Mouse (Mus musculus): Measurements from ENCODE around the gene Runx2. TPM values are rescaled to one million over a fixed set of nuclear protein-coding genes. Genes with fewer than 3 reads are reported as not detected.

Runx2 gene
- polyA plus RNA-seq, 1 experiment from 2014 or later = 0.52 TPM

- Histone ChIP-seq H3K9ac (no peak overlapping the region), H3K36me3 (peaks cover 7% of the 10 kb centered on the region; the same call in 1 of the 2 replicates), H3K4me2 (replicated peaks) (no peak overlapping the region), H3K27me3 (replicated peaks) (no peaks in the 10 kb centered on the region), H3K27ac (no peak overlapping the region), H3K4me3 (no peak overlapping the region), H3K4me1 (no peaks in the 10 kb centered on the region), H3K9me3 (no peaks in the 10 kb centered on the region)
- ATAC-seq (ENCODE audit: low FRiP score, low read depth) = no peak
- WGBS = 94% methylated on average over 12 of the region's 12 CpGs
Measured at GRCm38 (mm10) chr17:44792218-44792917, 22.2 kb downstream of the Runx2 start.

- Histone ChIP-seq H3K36me3 (peaks cover 7% of the 10 kb centered on the region; the same call in 1 of the 2 replicates), H3K27ac (no peak overlapping the region), H3K9me3 (no peaks in the 10 kb centered on the region), H3K4me2 (replicated peaks) (no peak overlapping the region), H3K9ac (no peak overlapping the region), H3K27me3 (replicated peaks) (no peaks in the 10 kb centered on the region), H3K4me3 (no peak overlapping the region), H3K4me1 (no peaks in the 10 kb centered on the region)
- 75% methylated on average over 5 of the region's 5 CpGs for WGBS
- ATAC-seq (ENCODE audit: low FRiP score, low read depth) = no peak
Measured at GRCm38 (mm10) chr17:44788982-44789747, 25.4 kb downstream of the Runx2 start.

GRCm38 (mm10) chr17:44783143-44783542 lies 31.5 kb downstream of the Runx2 start:
- Histone ChIP-seq H3K9ac (no peak overlapping the region), H3K9me3 (no peaks in the 10 kb centered on the region), H3K4me2 (replicated peaks) (no peak overlapping the region), H3K27me3 (replicated peaks) (no peaks in the 10 kb centered on the region), H3K4me3 (no peak overlapping the region), H3K36me3 (no peaks in the 10 kb centered on the region), H3K4me1 (no peaks in the 10 kb centered on the region), H3K27ac (no peak overlapping the region)
- 82% methylated on average over 2 of the region's 2 CpGs for WGBS
- ATAC-seq (ENCODE audit: low FRiP score, low read depth) = no peak

GRCm38 (mm10) chr17:44782366-44782765 lies 32.2 kb downstream of the Runx2 start:
- H3K27me3 ChIP-seq (replicated peaks) = no peaks in the 10 kb centered on the region
- H3K4me1 ChIP-seq = no peaks in the 10 kb centered on the region
- no peak overlapping the region for H3K27ac ChIP-seq
- WGBS = 89% methylated on average over 4 of the region's 4 CpGs
- no peak overlapping the region for H3K4me2 ChIP-seq (replicated peaks)
- no peak for ATAC-seq (ENCODE audit: low FRiP score, low read depth)
- H3K36me3 ChIP-seq = no peaks in the 10 kb centered on the region
- no peak overlapping the region for H3K4me3 ChIP-seq
- H3K9ac ChIP-seq = no peak overlapping the region
- H3K9me3 ChIP-seq = no peaks in the 10 kb centered on the region

- no peaks in the 10 kb centered on the region for H3K4me1 ChIP-seq
- H3K27me3 ChIP-seq (replicated peaks) = no peaks in the 10 kb centered on the region
- ATAC-seq (ENCODE audit: low FRiP score, low read depth) = no peak
- WGBS = 69% methylated on average over 4 of the region's 4 CpGs
- no peak overlapping the region for H3K4me2 ChIP-seq (replicated peaks)
- H3K4me3 ChIP-seq = no peak overlapping the region
- H3K9ac ChIP-seq = no peak overlapping the region
- H3K36me3 ChIP-seq = no peaks in the 10 kb centered on the region
- no peak overlapping the region for H3K27ac ChIP-seq
- H3K9me3 ChIP-seq = no peaks in the 10 kb centered on the region
Measured at GRCm38 (mm10) chr17:44780353-44780752, 34.2 kb downstream of the Runx2 start.

GRCm38 (mm10) chr17:44778141-44778540 lies 36.5 kb downstream of the Runx2 start:
- Histone ChIP-seq H3K27ac (no peak overlapping the region), H3K9me3 (no peaks in the 10 kb centered on the region), H3K4me1 (no peaks in the 10 kb centered on the region), H3K27me3 (replicated peaks) (no peaks in the 10 kb centered on the region), H3K36me3 (no peaks in the 10 kb centered on the region), H3K9ac (0 out of 2 replicates have a peak overlapping the region, but pooled peaks have one; percentile 89), H3K4me3 (no peak overlapping the region), H3K4me2 (replicated peaks) (peak overlapping the region; percentile 66)
- WGBS = 70% methylated on average over 5 of the region's 5 CpGs
- ATAC-seq (ENCODE audit: low FRiP score, low read depth) = no peak

- H3K4me2 ChIP-seq (replicated peaks) = peak overlapping the region; percentile 66
- H3K27ac ChIP-seq = peak overlapping the region; percentile 73
- WGBS = under 1% methylated on average over 35 of the region's 35 CpGs
- H3K4me1 ChIP-seq = no peaks in the 10 kb centered on the region
- peak overlapping the region; percentile 71 for H3K4me3 ChIP-seq
- no peaks in the 10 kb centered on the region for H3K27me3 ChIP-seq (replicated peaks)
- H3K9me3 ChIP-seq = no peaks in the 10 kb centered on the region
- no peaks in the 10 kb centered on the region for H3K36me3 ChIP-seq
- ATAC-seq (ENCODE audit: low FRiP score, low read depth) = peak; percentile 85
- peak overlapping the region; percentile 89 for H3K9ac ChIP-seq
Measured at GRCm38 (mm10) chr17:44777337-44777804, 37.2 kb downstream of the Runx2 start.

GRCm38 (mm10) chr17:44776738-44777270 lies 37.8 kb downstream of the Runx2 start, which contains the start of gene Supt3:
Gene Supt3, plus strand, starts transcription at chr17:44777152.
- Histone ChIP-seq H3K4me2 (replicated peaks) (peak within 1 kb of the TSS; percentile 66), H3K9me3 (no peaks in the 10 kb centered on the region), H3K36me3 (no peaks in the 10 kb centered on the region), H3K4me1 (no peaks in the 10 kb centered on the region), H3K9ac (peak within 1 kb of the TSS; percentile 89), H3K27ac (peak within 1 kb of the TSS; percentile 73), H3K27me3 (replicated peaks) (no peaks in the 10 kb centered on the region), H3K4me3 (peak within 1 kb of the TSS; percentile 71)
- peak; percentile 97 for ATAC-seq (ENCODE audit: low FRiP score, low read depth)
- under 1% methylated on average over 40 of the region's 40 CpGs for WGBS

GRCm38 (mm10) chr17:44772576-44772975 lies 42.0 kb downstream of the Runx2 start:
- H3K9ac ChIP-seq = no peak overlapping the region
- no peaks in the 10 kb centered on the region for H3K4me1 ChIP-seq
- no peaks in the 10 kb centered on the region for H3K36me3 ChIP-seq
- 87% methylated on average over 2 of the region's 2 CpGs for WGBS
- no peak overlapping the region for H3K4me3 ChIP-seq
- no peak overlapping the region for H3K27ac ChIP-seq
- no peak for ATAC-seq (ENCODE audit: low FRiP score, low read depth)
- H3K27me3 ChIP-seq (replicated peaks) = no peaks in the 10 kb centered on the region
- H3K4me2 ChIP-seq (replicated peaks) = no peak overlapping the region
- no peaks in the 10 kb centered on the region for H3K9me3 ChIP-seq

- no peaks in the 10 kb centered on the region for H3K9me3 ChIP-seq
- no peaks in the 10 kb centered on the region for H3K27me3 ChIP-seq (replicated peaks)
- 87% methylated on average over 2 of the region's 2 CpGs for WGBS
- no peak overlapping the region for H3K27ac ChIP-seq
- H3K9ac ChIP-seq = no peak overlapping the region
- H3K4me3 ChIP-seq = no peak overlapping the region
- no peaks in the 10 kb centered on the region for H3K4me1 ChIP-seq
- H3K4me2 ChIP-seq (replicated peaks) = no peak overlapping the region
- no peaks in the 10 kb centered on the region for H3K36me3 ChIP-seq
- no peak for ATAC-seq (ENCODE audit: low FRiP score, low read depth)
Measured at GRCm38 (mm10) chr17:44770871-44771270, 43.7 kb downstream of the Runx2 start.

GRCm38 (mm10) chr17:44768522-44768921 lies 46.1 kb downstream of the Runx2 start:
- WGBS = 64% methylated on average over 5 of the region's 5 CpGs
- ATAC-seq (ENCODE audit: low FRiP score, low read depth) = no peak
- no peaks in the 10 kb centered on the region for H3K27me3 ChIP-seq (replicated peaks)
- no peaks in the 10 kb centered on the region for H3K36me3 ChIP-seq
- no peaks in the 10 kb centered on the region for H3K4me1 ChIP-seq
- no peak overlapping the region for H3K27ac ChIP-seq
- no peaks in the 10 kb centered on the region for H3K9me3 ChIP-seq
- no peak overlapping the region for H3K4me2 ChIP-seq (replicated peaks)
- H3K9ac ChIP-seq = no peak overlapping the region
- H3K4me3 ChIP-seq = no peak overlapping the region

- Histone ChIP-seq H3K27me3 (replicated peaks) (no peaks in the 10 kb centered on the region), H3K4me2 (replicated peaks) (no peak overlapping the region), H3K9ac (no peak overlapping the region), H3K9me3 (no peaks in the 10 kb centered on the region), H3K4me1 (no peaks in the 10 kb centered on the region), H3K27ac (no peak overlapping the region), H3K36me3 (no peaks in the 10 kb centered on the region), H3K4me3 (no peak overlapping the region)
- no peak for ATAC-seq (ENCODE audit: low FRiP score, low read depth)
- WGBS = 79% methylated on average over 1 of the region's 1 CpGs
Measured at GRCm38 (mm10) chr17:44767375-44767774, 47.2 kb downstream of the Runx2 start.
